Mouse (Mus musculus): ENCODE measurements around the gene Gdpd3.

- TF ChIP-seq JUND (conservative IDR thresholded peaks at IDR 0.05; ENCODE audit: low read depth, low read length) (no peak), ZC3H11A (IDR thresholded peaks at IDR 0.05; ENCODE audit: low read depth, low read length) (no peak), CTCF (conservative IDR thresholded peaks at IDR 0.05 in 1 of 2, IDR thresholded peaks at IDR 0.05 in 1 of 2; ENCODE audit: low read depth in 2 of 2, low read length in 2 of 2) (no peak), EP300 (IDR thresholded peaks at IDR 0.05; ENCODE audit: low read length) (no peak), POLR2A (IDR thresholded peaks at IDR 0.05; ENCODE audit: low read depth, low read length) (no peak), SIN3A (IDR thresholded peaks at IDR 0.05; ENCODE audit: low read length) (no peak), ZMIZ1 (IDR thresholded peaks at IDR 0.05; ENCODE audit: low read depth, low read length) (no peak), POLR2AphosphoS2 (IDR thresholded peaks at IDR 0.05; ENCODE audit: low read depth, low read length) (no peak)
These were observed 57.8 kb downstream of the Gdpd3 start for GRCm38 (mm10) chr7:126823940-126824339.

Data from CH12.LX (cell line).